Comparison of ENCODE assay signal across 26 mouse cellular contexts in the genomic region with DNA sequence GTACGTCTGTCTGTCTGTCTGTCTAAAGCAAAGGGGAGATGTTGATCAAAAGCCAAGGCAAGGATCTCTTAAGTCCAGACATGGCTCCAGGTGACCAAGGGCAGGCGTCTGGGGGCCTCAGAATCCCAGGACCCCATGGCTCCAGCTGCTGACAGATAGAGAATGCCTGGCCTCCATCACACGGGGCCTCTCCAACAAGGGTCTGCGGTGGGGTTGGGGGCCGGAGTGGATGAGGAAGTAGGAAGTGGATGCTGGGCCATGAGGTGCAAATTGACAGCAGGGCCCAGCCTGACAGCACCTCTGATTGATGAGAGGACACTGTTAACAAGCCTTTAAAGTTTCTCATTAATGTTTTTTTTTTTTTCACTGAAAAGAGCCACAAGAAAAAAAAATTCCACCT.
"Had no signal": no experiment of that assay in that cellular context is flagged by ENCODE, and none has a peak within 500 bp of the region (broad histone marks: within the 10 kb centered on the region; RNA-seq: fewer than 3 reads in every experiment).

No protein-coding gene starts in this region.

- H3K9ac ChIP-seq: heart, embryonic 12.5 days; hindbrain, embryonic 12.5 days; hindbrain, embryonic 14.5 days; intestine, embryonic 15.5 days; kidney, embryonic 15.5 days; limb, embryonic 12.5 days; liver, embryonic 13.5 days; liver, embryonic 15.5 days; liver, postnatal 0 days had no signal

- H3K9me3 ChIP-seq: heart, embryonic 12.5 days; hindbrain, embryonic 10.5 days; hindbrain, embryonic 12.5 days; intestine, embryonic 15.5 days; kidney, embryonic 15.5 days; limb, embryonic 12.5 days; liver, embryonic 13.5 days; liver, embryonic 15.5 days had no signal

- H3K36me3 ChIP-seq: heart, embryonic 12.5 days; hindbrain, embryonic 10.5 days; hindbrain, embryonic 12.5 days; intestine, embryonic 15.5 days; kidney, embryonic 15.5 days; limb, embryonic 12.5 days; liver, embryonic 13.5 days; liver, embryonic 15.5 days had no signal

- DNase-seq: gastrocnemius, adult 2 months; gastrocnemius, postnatal 10 days; gastrocnemius, postnatal 25 days; heart, adult 18-20 months; heart, postnatal 4 days; kidney, adult 11 months; kidney, adult 2 months; kidney, adult 9 months; kidney, postnatal 14 days; layer of hippocampus, adult 9-11 months; liver; liver, embryonic 13.5 days; liver, postnatal 0 days had no signal

- H3K4me1 ChIP-seq: intestine, embryonic 15.5 days; kidney, embryonic 15.5 days; liver, embryonic 13.5 days; liver, embryonic 15.5 days had no signal

- ATAC-seq: hindbrain, embryonic 16.5 days; inflammation-experienced regulatory T-cells, adult 6 months; intestine, embryonic 15.5 days; liver, postnatal 0 days had no signal

- H3K4me2 ChIP-seq: heart, embryonic 12.5 days; hindbrain, embryonic 12.5 days; hindbrain, embryonic 14.5 days; intestine, embryonic 15.5 days; kidney, embryonic 15.5 days; limb, embryonic 12.5 days; liver, embryonic 11.5 days; liver, embryonic 13.5 days; liver, embryonic 15.5 days had no signal

- H3K27ac ChIP-seq: gastrocnemius, adult 2 months; hindbrain, embryonic 10.5 days; hindbrain, embryonic 12.5 days; hindbrain, embryonic 14.5 days; intestine, embryonic 15.5 days; kidney, embryonic 15.5 days; kidney, postnatal 0 days; left cerebral cortex, adult 2 months; limb, embryonic 12.5 days; liver, embryonic 13.5 days; liver, embryonic 15.5 days had no signal

- H3K4me3 ChIP-seq: gastrocnemius, adult 2 months; heart, embryonic 12.5 days; hindbrain, embryonic 10.5 days; hindbrain, embryonic 12.5 days; intestine, embryonic 15.5 days; kidney, embryonic 15.5 days; left cerebral cortex, adult 2 months; limb, embryonic 12.5 days; liver, embryonic 13.5 days; liver, embryonic 15.5 days had no signal

- H3K27me3 ChIP-seq: heart, embryonic 12.5 days; hindbrain, embryonic 12.5 days; intestine, embryonic 15.5 days; liver, embryonic 13.5 days; liver, embryonic 15.5 days had no signal
